Mouse (Mus musculus) gastrocnemius, postnatal 36 days (tissue): Measurements from ENCODE around the gene Samd4. TPM values are rescaled to one million over a fixed set of nuclear protein-coding genes. Genes with fewer than 3 reads are reported as not detected.
A peak's percentile ranks its signal among the peaks of the same experiment; 100 is the strongest.
"Not testable (repeated sequence)": the region's sequence is repeated elsewhere in the genome, so short reads cannot be mapped to it uniquely, and the experiment has no call there.

Experiments
- DNase-seq, 2 experiments: peaks; one replicate each; pipeline ENCODE4 v3.0.0; 2022
- intact Hi-C: fragments of 180-260 bp; cut with DNase I; formaldehyde crosslinking; loops from one replicate; pipeline ENCODE4 v1.15.1; 2025
- total RNA-seq, 2 experiments: library from RNA; stranded (reverse); gene quantifications; 2 replicates each; pipeline ENCODE4 v1.2.3; 2021

The Samd4 gene
- total RNA-seq, 2 experiments from 2014 or later, result 37.4 to 45.7 TPM

DNA sequence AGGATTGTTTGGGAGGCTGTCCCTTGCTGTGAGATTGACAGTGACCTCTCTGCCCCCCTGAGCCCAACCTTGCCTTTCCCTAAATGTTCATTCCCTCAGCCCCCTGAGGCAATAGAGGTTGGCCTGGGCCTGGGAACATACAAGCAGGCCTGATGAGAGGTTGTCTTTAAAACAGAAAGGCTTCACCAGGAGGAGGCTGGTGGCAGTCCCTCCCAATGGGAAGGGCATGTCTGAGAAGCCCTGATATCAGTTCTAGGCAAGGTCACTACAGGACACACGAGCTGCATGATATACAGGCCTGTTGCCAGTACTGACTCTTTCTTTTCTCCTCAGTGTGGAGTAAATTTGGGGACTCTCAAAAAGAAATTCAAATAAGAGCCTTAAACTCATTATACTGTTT, 205.7 kb downstream of the Samd4 start:
- no peak for DNase-seq
- intact Hi-C loops, result loop anchor here (5.0 kb wide), 1 partner anchor 86 kb away; no protein-coding TSS in a partner anchor

DNA sequence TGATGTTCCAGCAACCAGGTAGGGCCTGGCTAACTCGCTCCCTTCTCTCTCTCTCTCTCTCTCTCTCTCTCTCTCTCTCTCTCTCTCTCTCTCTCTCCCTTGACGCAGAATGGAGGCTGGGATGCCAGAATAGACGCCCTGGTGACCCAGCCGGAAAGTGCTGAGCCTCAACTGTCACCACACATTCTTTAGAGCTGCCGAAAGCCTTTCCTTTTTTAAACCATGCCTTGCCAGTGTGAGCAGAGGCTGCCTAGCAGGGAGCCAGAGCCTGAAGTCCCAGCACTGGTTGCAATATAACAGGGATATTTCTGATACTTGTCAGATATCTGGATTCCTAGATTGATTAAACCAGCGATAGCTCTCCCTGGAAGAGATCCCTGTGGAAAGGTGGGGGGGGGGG, 206.5 kb downstream of the Samd4 start:
- DNase-seq, result no peak
- intact Hi-C loops, result loop anchor here (5.0 kb wide), 1 partner anchor 87 kb away; no protein-coding TSS in a partner anchor

DNA sequence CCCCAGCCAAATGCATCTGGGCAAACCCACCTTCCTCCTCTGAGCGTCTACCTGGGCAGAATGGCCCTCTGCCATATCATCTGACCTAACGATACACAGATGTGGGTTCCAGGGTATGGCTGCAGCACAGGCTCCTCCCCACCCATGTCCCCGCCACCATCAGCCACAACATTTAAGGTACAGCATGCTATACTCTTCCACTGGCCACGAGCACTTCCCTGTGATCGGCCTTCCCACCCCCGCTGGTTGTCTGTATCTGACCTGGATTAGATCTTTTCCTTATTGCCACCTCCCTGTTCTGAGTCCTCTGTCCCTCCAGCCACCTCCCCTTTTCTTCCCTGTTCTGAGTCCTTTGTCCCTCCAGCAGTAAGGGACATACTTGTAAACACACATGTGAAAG, 209.3 kb downstream of the Samd4 start:
- no peak for DNase-seq
- intact Hi-C loops, result no loop called here

DNA sequence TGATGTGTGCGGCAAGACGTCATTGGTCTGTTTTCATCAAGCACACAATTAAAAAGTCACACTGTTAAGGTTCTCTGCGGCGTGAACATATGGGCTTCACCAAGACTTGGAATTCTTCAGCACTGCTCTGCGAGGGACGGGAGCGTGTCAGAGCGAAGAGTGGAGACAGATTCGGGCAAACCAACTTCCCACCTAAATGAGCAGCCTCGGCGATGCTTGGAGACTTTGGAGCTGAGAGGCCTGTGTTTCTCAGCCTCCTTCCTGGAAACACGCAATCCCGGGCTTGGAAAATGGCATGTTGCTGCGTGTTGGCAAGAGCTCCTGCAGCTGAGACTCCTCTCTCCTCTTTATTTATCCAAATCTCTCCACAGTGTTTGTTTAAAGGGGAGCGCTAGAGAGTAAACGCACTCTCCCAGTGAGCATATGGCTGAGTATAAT, 210.7 kb downstream of the Samd4 start:
- intact Hi-C loops, result no loop called here
- no peak for DNase-seq

DNA sequence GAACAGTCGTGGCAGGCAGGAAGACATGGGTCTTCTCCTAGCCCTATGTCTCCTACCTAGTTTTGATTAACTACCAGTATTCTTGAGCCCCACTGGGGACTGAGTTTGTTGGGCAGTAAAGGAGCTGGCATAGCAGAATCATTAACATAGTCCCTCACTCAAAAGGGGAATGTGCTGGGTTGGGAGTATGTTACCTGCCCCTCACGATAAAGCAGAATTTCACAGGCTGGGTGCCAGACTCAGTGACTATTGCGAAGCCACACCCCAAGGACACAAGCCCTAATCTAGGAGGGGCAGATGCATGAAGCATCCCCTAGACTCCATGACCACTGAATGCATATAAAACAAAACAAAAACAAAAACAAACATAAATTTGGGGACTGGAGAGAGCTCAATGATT, 212.4 kb downstream of the Samd4 start:
- DNase-seq, result no peak
- intact Hi-C loops, result no loop called here

DNA sequence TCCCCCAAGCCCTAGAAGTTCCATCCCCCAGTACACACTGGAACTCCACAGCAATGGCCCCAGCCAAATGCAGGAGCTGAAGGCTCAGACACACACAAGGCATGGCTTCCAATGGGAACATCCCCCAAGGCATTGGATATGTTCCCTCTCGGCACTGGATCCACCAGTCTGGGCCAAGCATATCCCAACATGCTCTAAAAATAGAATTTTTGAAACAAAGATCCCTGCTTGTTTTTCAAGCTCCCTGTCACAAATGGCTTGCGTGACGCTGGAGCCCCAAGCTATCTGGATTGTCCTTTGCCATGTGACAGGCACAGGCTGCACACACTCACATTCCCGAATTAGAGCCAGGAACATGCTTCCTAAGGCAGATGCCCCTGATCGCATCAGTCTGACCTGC, 213.7 kb downstream of the Samd4 start:
- DNase-seq, result peak in 1 of 2 experiments; percentile 31
- intact Hi-C loops, result no loop called here

DNA sequence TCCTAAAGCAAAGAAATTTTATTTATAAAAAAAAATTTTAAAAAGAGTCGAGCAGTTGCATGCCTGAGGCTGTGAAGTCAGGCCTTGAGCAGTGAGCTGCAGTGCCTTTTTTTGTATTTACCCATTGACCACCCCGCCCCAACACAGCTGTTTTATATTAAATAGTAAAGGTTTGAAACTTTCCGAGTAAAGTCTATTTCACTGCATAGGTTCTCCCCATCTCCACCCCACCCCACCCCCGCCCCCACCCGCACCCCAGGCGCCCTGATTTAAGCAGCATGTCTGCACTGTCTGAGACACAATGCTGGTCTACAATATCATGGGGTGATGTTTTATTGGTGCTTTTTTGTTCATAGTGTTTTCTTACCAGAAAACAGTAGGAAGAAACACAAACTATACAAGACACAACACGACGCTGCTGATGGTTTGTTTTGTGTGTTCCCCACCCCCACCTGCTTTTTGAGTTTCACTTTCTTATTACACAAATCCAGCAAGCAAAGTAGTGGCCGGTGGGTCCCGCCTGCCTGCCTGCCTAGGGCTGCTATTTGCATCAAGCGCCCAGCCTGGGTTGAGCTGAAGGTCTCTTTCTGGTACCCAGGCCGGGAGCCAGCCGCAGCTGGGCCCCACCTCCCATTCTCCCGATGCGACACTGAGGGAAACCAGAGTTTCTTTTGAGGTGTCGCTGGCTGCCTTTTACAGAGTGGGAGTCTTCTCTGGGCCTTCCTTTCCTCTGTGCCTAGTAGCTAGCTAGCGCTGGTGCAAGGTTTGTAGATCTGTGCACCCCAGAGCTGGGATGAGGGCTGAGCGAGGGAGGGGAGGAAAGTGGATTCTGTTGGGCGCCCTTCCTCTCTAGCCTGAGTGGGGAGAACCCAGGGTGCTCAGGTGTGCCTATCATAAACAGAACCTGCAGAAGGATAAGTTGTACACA, 221.9 kb downstream of the Samd4 start:
- intact Hi-C loops, result no loop called here
- DNase-seq, result no peak

DNA sequence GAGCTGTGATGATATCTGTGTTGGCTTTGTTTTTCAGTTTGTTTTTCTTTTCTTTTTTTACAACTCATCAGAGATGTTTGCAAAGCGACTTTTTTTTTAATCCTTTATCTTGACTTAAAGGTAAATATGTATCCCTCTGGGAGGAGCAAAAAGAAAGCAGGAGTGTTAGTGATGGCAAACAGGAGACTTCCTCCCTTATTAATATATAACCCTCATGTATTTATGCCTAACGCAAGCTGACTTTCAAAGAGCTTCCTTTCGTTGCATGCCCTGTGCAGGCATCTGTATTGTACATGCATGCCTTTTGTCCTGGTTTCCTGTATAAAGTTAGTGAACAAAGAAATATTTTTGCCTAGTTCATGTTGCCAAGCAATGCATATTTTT, 222.5 kb downstream of the Samd4 start:
- intact Hi-C loops, result no loop called here
- DNase-seq, result no peak

DNA sequence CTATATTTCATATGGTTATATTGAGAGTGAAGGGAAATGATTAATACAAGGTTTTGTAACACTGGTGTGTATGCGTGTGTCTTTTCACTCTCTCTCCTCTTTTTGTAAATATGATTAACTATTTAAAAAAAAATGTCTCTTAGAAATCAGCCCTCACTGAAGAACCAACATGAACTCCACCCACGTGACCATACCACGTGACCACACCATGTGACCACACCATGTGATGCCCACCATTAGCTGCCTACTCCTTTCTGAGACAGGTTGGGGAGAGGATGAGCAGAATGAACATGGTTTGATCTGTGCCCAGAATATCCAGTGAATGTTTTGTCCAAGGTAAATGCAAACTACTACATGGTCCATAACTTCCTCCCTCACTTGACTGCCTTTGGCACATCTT, 223.1 kb downstream of the Samd4 start:
- intact Hi-C loops, result no loop called here

DNA sequence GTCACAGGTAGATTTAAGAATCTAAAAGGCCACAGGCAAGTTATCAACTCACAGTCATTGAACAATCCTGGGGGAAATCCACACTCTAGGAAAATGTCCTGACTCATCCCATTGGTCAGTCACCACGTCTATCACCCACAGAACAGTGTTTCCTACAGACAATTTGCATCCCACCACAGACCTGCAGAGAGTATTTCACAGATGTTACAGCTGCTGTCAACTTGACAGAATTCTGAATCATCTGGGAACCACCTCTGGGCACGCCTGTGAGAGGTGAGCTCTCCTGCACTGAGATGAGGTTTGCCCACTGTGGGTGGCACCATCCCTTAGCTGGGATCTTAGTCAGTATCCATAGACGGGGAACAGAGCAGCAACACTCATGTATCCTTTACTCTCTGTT, 224.8 kb downstream of the Samd4 start:
- intact Hi-C loops, result no loop called here
- DNase-seq, result no peak

More for the DNA sequence above, 223.1 kb downstream of the Samd4 start:
- no peak for DNase-seq

DNA sequence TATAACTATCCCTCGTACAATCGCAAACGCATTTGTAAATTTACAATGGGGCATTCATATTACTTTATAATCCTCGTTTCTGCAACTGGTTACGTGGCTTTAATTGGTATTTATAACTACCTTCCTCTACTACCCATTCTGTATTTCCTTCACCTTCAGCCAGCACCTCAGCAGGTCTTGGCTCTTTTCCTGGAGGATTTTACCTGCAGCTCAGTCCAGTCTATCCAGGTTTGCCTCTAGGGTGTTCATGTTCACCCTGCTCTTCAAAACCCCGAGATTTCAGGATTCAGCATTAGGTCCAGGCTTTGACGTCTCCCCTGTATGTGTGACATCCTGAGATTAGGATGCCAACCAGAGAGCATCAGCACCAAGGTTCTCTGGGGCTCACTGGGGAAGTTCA, 227.7 kb downstream of the Samd4 start:
- DNase-seq, result not testable (repeated sequence)
- intact Hi-C loops, result loop anchor here (10.0 kb wide), 1 partner anchor 134 kb away; no protein-coding TSS in a partner anchor

DNA sequence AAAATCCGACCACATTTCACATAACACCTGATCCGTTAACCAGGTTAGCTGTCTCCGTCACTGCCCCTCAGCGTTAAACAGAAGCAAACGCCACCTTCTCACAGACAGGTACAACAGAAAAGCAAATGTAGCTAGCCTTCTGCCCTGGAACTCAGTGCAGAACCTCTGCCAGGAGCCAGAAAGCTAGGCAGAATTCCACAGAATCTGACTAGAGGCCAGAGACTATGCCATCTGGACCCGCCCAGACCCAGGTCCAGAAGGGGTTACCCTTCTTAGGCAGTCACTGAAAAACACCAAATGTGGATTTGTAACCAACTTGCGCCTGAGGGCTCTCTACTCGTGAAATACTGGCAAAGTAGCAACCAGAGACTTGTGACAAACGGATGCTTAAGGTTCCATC, 228.7 kb downstream of the Samd4 start:
- no peak for DNase-seq
- intact Hi-C loops, result loop anchor here (10.0 kb wide), 1 partner anchor 133 kb away; no protein-coding TSS in a partner anchor

DNA sequence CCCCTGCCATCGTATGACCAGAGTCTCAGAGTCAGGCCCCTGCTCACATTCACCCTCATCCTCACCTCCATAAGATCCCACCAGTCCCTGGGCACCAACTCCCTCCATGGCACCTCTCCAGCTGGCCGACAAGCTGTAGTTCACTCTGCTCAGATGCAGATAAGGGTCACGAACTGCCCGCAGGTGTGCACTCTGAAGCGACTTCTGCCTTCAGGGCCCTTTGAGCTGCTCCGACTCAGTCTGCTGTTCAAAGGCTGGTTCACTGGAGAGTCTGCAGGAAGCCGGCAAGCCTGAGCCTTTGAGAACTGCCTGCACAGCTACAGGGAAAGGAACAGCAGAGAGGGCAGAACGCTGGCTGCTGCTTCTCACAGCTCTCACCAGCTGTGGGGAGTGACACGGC, 232.5 kb downstream of the Samd4 start:
- no peak for DNase-seq
- intact Hi-C loops, result loop anchor here (10.0 kb wide), 1 partner anchor 130 kb away; no protein-coding TSS in a partner anchor

DNA sequence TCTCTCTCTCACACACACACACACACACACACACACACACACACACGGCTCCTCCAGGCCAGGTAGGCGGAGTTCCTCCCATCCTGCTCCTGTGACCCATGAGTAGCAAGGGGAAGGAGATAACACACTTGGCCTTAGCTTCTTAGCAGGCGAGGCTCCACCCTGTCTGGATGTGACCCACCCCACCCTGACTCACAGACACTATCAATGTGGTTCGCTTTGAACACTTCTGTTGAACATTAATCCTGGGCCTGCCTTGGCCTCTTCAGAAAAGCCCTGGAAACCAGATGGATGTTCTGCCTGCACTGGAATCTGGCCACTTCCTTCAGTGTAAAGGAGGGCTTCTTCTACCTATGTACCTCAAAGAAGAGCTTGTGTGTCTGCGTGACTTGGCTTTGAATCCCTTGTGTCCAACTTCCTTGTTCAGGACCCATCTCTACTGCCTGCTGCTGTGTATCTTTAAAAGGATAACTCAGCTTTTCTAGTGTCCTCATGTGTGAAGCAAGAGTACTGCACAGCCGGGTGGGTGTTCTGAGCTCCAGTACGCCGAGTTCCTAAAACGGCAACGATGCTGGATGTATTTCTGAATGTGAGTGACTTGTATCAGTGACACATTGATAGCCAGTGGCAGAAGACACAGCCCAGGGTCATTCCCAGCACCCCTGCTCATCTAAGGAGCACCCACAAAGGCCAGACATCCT, 233.6 kb downstream of the Samd4 start:
- intact Hi-C loops, result loop anchor here (10.0 kb wide), 1 partner anchor 129 kb away; no protein-coding TSS in a partner anchor

DNA sequence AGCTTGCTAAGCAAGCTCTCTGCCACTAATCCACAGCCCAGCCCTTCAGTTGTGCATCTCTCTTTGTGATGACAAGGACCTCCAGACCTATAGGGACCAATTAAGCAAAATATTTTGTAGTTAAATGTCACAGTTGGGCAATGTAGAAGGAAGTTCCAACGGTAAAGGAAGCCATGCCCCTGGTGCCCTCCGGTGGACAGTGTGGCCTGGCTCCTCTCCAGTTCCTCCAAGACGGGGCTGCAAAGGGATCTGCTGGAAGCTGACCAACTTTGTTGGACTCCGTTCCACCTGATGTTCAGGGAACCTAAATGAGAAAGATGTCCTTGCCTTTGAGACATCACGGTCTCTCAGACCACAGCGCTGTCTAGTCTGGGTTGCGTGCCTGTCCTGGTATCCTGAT, 234.9 kb downstream of the Samd4 start:
- no peak for DNase-seq

More for the DNA sequence above, 233.6 kb downstream of the Samd4 start:
- no peak for DNase-seq

DNA sequence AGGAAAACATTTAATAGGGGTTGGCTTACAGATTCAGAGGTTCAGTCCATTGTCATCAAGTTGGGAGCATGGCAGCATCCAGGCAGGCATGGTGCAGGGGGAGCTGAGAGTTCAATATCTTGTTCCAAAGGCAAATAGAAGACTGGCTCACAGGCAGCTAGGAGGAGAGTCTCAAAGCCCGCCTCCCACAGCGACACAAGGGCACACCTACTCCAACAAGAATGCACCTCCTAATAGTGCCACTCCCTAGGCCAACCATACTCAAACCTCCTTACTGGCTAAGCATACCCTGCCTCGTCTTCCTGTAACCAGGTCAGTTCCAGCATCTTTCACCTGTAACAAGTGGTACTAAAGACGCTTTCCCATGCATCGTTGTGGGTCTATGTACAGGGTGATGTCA, 245.3 kb downstream of the Samd4 start:
- no peak for DNase-seq

More for the DNA sequence above, 234.9 kb downstream of the Samd4 start:
- intact Hi-C loops, result loop anchor here (10.0 kb wide), 1 partner anchor 127 kb away; no protein-coding TSS in a partner anchor

DNA sequence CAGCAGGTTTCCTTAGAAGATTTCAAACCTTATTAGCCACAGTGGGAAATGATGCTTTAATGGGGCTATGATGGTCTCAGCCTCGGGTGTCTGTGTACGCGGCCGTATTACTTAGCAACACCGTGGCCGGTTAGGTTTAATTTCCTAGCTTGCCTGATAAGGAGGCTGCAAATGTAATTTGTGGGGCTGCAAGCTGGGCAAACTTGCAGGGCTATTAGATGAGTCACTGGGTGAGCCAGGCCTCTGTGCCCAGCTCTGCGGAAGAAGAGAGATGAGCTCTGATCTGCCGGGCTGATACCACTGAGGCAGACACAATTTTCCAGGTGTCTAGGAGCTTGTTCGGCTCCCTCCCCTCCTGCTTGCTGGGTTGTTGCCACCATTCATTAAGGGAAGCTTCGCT, 251.3 kb downstream of the Samd4 start:
- DNase-seq, result no peak
- intact Hi-C loops, result no loop called here

More for the DNA sequence above, 245.3 kb downstream of the Samd4 start:
- intact Hi-C loops, result no loop called here

DNA sequence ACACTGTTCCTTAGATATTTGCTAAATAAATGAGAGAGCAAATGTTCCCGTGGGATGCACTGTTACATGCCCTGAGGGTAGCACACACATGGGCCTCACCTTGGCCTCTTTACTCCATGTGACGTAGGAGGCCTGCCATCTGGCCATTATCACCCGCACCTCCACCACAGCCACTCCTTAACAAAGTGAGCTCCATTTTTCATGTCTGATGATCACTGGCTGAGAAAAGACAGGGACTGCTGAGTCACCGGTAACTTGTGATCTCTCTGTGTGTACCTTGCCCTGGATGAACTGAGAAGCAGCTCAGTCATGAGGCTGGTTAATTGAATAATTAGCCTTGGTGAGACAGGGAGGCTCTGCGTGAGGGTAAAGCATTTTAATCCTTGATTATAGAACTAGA, 254.0 kb downstream of the Samd4 start:
- intact Hi-C loops, result no loop called here
- DNase-seq, result no peak

DNA sequence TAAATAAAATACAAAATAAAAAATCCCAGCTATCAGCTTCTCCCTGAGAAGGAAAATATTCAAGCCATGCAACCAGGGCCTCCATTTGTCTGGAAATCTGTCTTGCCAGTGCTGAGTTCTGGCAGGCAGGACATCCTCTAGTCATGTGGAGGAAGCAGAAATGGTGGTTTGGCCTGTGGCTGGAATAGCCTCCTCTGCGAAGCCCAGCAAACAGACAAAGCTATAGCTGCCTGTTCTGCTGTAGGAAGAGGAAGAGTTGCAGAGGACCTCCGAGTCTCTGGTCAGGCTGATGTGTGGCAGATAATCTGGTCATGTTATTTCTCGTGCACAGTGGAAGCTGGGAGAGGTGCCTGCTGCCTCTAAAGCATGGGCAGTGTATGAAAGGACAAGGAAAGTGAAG, 256.2 kb downstream of the Samd4 start:
- intact Hi-C loops, result no loop called here
- DNase-seq, result no peak

DNA sequence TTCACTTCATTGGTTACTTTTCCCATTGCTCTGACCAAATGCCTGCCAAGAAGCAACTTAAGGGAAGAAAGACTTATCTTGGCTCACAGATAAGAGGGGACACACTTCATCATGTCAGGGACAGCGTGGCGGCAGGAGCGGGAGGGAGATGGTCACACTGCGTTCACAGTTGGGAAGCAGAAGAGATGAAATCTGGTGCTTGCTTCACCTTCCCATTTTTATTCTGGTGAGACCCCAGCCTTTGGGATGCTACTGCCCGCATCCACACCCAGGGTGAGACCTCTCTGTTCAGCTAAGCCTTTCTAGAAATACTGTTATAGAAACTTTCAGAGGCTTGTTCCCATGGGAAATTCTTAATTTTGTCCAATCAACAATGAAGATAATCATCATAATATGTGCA, 261.7 kb downstream of the Samd4 start:
- intact Hi-C loops, result no loop called here
- no peak for DNase-seq

DNA sequence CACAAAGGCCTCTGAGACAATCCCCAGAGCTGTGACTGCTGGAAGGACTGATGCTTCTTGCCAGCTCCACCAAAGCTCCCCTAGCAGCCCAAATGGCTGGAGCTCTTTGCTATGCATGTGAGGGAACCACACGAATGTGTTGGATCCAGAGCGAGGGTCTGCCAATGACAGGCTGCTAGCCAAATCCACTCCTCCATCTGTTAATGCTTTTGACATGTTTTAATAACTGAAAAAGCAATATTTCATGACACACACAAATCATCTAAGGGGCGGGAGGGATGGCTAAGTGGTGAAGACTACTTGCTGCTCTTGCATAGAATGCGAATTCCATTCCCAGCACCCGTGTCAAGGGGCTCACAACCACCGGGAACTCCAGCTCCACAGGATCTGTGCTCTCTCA, 268.7 kb downstream of the Samd4 start:
- intact Hi-C loops, result no loop called here
- no peak for DNase-seq
